Mouse (Mus musculus) heart, embryonic 16.5 days (tissue): Measurements from ENCODE around the gene Sh3glb1. TPM values are rescaled to one million over a fixed set of nuclear protein-coding genes. Genes with fewer than 3 reads are reported as not detected.
A peak's percentile ranks its signal among the peaks of the same experiment; 100 is the strongest.

Experiments
- ATAC-seq: fragments of 200-750 bp; cut with Nextera tagmentation; replicated peaks from 2 replicates; pipeline ENCODE4 v1.8.0; 2017; ENCODE audit warnings: moderate number of reproducible peaks; ENCODE audit not compliant: insufficient read depth, low FRiP score; ENCODE audit errors: extremely low read depth
- H3K27ac ChIP-seq: fragments of 300-500 bp; sonication (generic); 2 replicates; pipeline ENCODE4 v1.5.1; 2014; ENCODE audit warnings: mild to moderate bottlenecking, low read length, control low read depth, moderate library complexity
- H3K27me3 ChIP-seq: fragments of 300-500 bp; sonication (generic); 2 replicates; pipeline ENCODE4 v1.6.1; 2014; ENCODE audit warnings: low read length, mixed read lengths; ENCODE audit not compliant: control insufficient read depth, insufficient read depth
- H3K36me3 ChIP-seq: fragments of 300-500 bp; sonication (generic); 2 replicates; pipeline ENCODE4 v1.6.1; 2014; ENCODE audit not compliant: control insufficient read depth, insufficient read depth
- H3K4me1 ChIP-seq: fragments of 300-500 bp; sonication (generic); 2 replicates; pipeline ENCODE4 v1.6.1; 2014; ENCODE audit warnings: low read length, mixed read lengths; ENCODE audit not compliant: control insufficient read depth, insufficient read depth
- H3K4me2 ChIP-seq: fragments of 300-500 bp; sonication (generic); 2 replicates; pipeline ENCODE4 v1.6.1; 2014; ENCODE audit warnings: low read depth, mild to moderate bottlenecking, control low read depth, low read length
- H3K4me3 ChIP-seq: fragments of 300-500 bp; sonication (generic); 2 replicates; pipeline ENCODE4 v1.5.1; 2014; ENCODE audit warnings: mild to moderate bottlenecking, control low read depth, low read length
- H3K9ac ChIP-seq: fragments of 300-500 bp; sonication (generic); 2 replicates; pipeline ENCODE4 v1.6.1; 2014; ENCODE audit warnings: low read length, control low read depth
- H3K9me3 ChIP-seq: fragments of 300-500 bp; sonication (generic); replicated peaks from 2 replicates; pipeline ENCODE4 v1.6.1; 2016; ENCODE audit warnings: low read length; ENCODE audit not compliant: control insufficient read depth
- WGBS: fragments of 180-500 bp; shearing (Covaris S2); extraction: QIAGEN DNeasy Blood & Tissue Kit; methylation state at CpG from one replicate; pipeline ENCODE4 v1.1.7; 2014; 5-methylcytosine and 5-hydroxymethylcytosine counted together
- polyA plus RNA-seq: library from polyadenylated mRNA; unstranded; fragments of >200 nt; fragmentation: Nextera tagmentation; extraction: Ambion mirVana; gene quantifications from 2 replicates; pipeline ENCODE4 v1.2.1, GENCODE M21; 2015

Sh3glb1 gene
- polyA plus RNA-seq, 1 experiment from 2014 or later, result 148 TPM

- no peaks in the 10 kb centered on the region for H3K9me3 ChIP-seq
- 55% methylated on average over 5 of the region's 5 CpGs for WGBS
Observed at GRCm38 (mm10) chr3:144698790-144699433, 21.2 kb downstream of the Sh3glb1 start.

GRCm38 (mm10) chr3:144697942-144698341, 22.2 kb downstream of the Sh3glb1 start:
- no peak for ATAC-seq
- no peak overlapping the region for H3K4me2 ChIP-seq
- H3K27me3 ChIP-seq, result no peaks in the 10 kb centered on the region
- 64% methylated on average over 3 of the region's 3 CpGs for WGBS
- H3K9me3 ChIP-seq, result no peaks in the 10 kb centered on the region
- no peak overlapping the region for H3K4me3 ChIP-seq
- peaks cover 43% of the 10 kb centered on the region for H3K36me3 ChIP-seq
- H3K9ac ChIP-seq, result no peak overlapping the region
- H3K27ac ChIP-seq, result no peak overlapping the region
- H3K4me1 ChIP-seq, result peaks cover 6% of the 10 kb centered on the region; the same call in 1 of the 2 replicates

More at GRCm38 (mm10) chr3:144698790-144699433, 21.2 kb downstream of the Sh3glb1 start:
- no peaks in the 10 kb centered on the region for H3K27me3 ChIP-seq
- H3K9ac ChIP-seq, result no peak overlapping the region
- peaks cover 38% of the 10 kb centered on the region for H3K36me3 ChIP-seq
- no peak overlapping the region for H3K27ac ChIP-seq
- peaks cover 6% of the 10 kb centered on the region; the same call in 1 of the 2 replicates for H3K4me1 ChIP-seq
- H3K4me2 ChIP-seq, result no peak overlapping the region
- H3K4me3 ChIP-seq, result no peak overlapping the region
- ATAC-seq, result no peak

DNA sequence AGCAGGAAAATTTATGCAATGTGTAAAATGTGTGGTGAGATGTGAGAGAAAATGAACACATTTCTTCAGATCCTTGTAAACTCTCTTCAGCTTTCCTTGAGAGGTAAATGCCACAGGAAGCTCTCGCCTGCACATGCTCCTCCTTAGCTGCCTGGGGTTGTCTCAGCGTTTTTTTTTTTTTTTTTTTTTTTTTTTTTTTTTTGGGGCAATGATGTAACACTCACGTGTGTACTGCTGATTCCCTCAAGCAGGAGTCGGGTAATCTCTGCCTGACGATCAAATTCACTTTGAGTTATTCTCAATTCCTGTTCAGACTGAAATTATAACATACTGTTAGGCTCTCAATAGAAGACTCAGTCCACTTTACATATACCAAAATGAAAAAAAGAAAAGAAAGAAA, 23.0 kb downstream of the Sh3glb1 start:
- Histone ChIP-seq H3K27me3 (no peaks in the 10 kb centered on the region), H3K9ac (no peak overlapping the region), H3K4me1 (peaks cover 6% of the 10 kb centered on the region; the same call in 1 of the 2 replicates), H3K4me3 (no peak overlapping the region), H3K27ac (no peak overlapping the region), H3K9me3 (no peaks in the 10 kb centered on the region), H3K36me3 (peaks cover 43% of the 10 kb centered on the region), H3K4me2 (no peak overlapping the region)
- WGBS, result 50% methylated on average over 5 of the region's 5 CpGs
- ATAC-seq, result no peak

GRCm38 (mm10) chr3:144694941-144695340, 25.2 kb downstream of the Sh3glb1 start:
- WGBS, result 75% methylated on average over 7 of the region's 7 CpGs
- peaks cover 47% of the 10 kb centered on the region for H3K36me3 ChIP-seq
- H3K4me1 ChIP-seq, result peaks cover 6% of the 10 kb centered on the region; the same call in 1 of the 2 replicates
- no peaks in the 10 kb centered on the region for H3K9me3 ChIP-seq
- no peaks in the 10 kb centered on the region for H3K27me3 ChIP-seq
- no peak overlapping the region for H3K9ac ChIP-seq
- no peak overlapping the region for H3K4me2 ChIP-seq
- ATAC-seq, result no peak
- H3K27ac ChIP-seq, result no peak overlapping the region
- H3K4me3 ChIP-seq, result no peak overlapping the region

- Histone ChIP-seq H3K9ac (no peak overlapping the region), H3K27ac (no peak overlapping the region), H3K36me3 (peaks cover 44% of the 10 kb centered on the region), H3K27me3 (no peaks in the 10 kb centered on the region), H3K9me3 (no peaks in the 10 kb centered on the region), H3K4me3 (no peak overlapping the region), H3K4me1 (peaks cover 8% of the 10 kb centered on the region; the same call in 1 of the 2 replicates), H3K4me2 (no peak overlapping the region)
- 86% methylated on average over 10 of the region's 10 CpGs for WGBS
- ATAC-seq, result no peak
Observed at GRCm38 (mm10) chr3:144694040-144694439, 26.1 kb downstream of the Sh3glb1 start.

- H3K36me3 ChIP-seq, result peaks cover 49% of the 10 kb centered on the region
- no peak overlapping the region for H3K4me2 ChIP-seq
- ATAC-seq, result no peak
- H3K4me1 ChIP-seq, result 0 out of 2 replicates have a peak, but pooled peaks cover 2% of the 10 kb centered on the region
- no peak overlapping the region for H3K27ac ChIP-seq
- no peaks in the 10 kb centered on the region for H3K27me3 ChIP-seq
- H3K9me3 ChIP-seq, result no peaks in the 10 kb centered on the region
- no peak overlapping the region for H3K9ac ChIP-seq
- H3K4me3 ChIP-seq, result no peak overlapping the region
- 50% methylated on average over 3 of the region's 3 CpGs for WGBS
Observed at GRCm38 (mm10) chr3:144692052-144692451, 28.1 kb downstream of the Sh3glb1 start.

- no peak overlapping the region for H3K4me2 ChIP-seq
- H3K36me3 ChIP-seq, result peaks cover 35% of the 10 kb centered on the region
- WGBS, result 35% methylated on average over 11 of the region's 11 CpGs
Observed at GRCm38 (mm10) chr3:144689236-144689635, 30.9 kb downstream of the Sh3glb1 start.

DNA sequence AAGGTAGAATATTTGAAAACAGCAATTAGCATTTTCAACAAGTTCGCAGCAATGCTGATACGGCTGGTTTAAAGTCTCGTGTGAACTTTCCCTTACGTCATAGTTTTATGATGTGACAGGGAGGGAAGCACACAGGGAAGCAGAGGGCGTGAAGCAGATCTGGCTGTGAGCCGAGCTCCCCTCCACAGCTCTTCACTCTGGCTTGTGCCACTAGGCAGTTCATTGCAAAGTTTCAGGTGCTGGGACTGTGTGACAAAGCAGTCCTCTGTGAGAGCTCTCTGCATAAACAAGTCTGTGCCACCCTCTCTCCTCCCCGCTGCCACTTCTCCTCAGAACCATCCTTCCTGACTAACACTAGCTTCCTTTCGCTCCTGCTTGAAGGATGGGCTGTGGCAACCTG, 31.9 kb downstream of the Sh3glb1 start:
- no peak for ATAC-seq
- WGBS, result 78% methylated on average over 8 of the region's 8 CpGs
- Histone ChIP-seq H3K9ac (no peak overlapping the region), H3K36me3 (peaks cover 29% of the 10 kb centered on the region), H3K4me3 (no peak overlapping the region), H3K27me3 (no peaks in the 10 kb centered on the region), H3K9me3 (no peaks in the 10 kb centered on the region), H3K4me1 (0 out of 2 replicates have a peak, but pooled peaks cover 2% of the 10 kb centered on the region), H3K4me2 (no peak overlapping the region), H3K27ac (no peak overlapping the region)

More at GRCm38 (mm10) chr3:144689236-144689635, 30.9 kb downstream of the Sh3glb1 start:
- peak; percentile 80 for ATAC-seq
- Histone ChIP-seq H3K9ac (no peak overlapping the region), H3K9me3 (no peaks in the 10 kb centered on the region), H3K27me3 (no peaks in the 10 kb centered on the region), H3K27ac (no peak overlapping the region), H3K4me3 (no peak overlapping the region), H3K4me1 (0 out of 2 replicates have a peak, but pooled peaks cover 2% of the 10 kb centered on the region)

DNA sequence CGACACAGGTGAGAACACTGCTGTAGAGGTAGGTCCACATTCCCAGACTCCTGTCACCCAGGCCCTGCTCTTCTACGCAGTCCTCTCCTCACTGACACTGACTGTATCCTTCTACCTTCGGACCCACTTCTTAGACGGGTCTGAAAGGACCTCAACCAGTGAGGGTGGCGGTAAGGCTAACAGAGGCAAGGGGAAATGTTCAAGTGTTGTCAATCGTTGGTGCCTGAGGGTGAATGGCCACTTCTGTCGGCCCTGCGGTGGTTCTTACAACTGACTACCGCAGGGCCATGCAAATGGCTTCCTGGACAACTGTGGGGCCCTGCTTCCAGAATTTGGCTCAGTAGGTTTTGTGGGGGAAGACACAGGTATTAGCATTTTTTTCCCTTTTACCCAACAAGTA, 32.5 kb downstream of the Sh3glb1 start:
- H3K27ac ChIP-seq, result no peak overlapping the region
- no peak for ATAC-seq
- no peak overlapping the region for H3K4me2 ChIP-seq
- 0 out of 2 replicates have a peak, but pooled peaks cover 2% of the 10 kb centered on the region for H3K4me1 ChIP-seq
- H3K27me3 ChIP-seq, result no peaks in the 10 kb centered on the region
- no peak overlapping the region for H3K9ac ChIP-seq
- H3K4me3 ChIP-seq, result no peak overlapping the region
- H3K36me3 ChIP-seq, result peaks cover 23% of the 10 kb centered on the region
- H3K9me3 ChIP-seq, result no peaks in the 10 kb centered on the region
- WGBS, result 88% methylated on average over 9 of the region's 9 CpGs
